Mouse (Mus musculus) heart, adult 2 months (tissue): ENCODE data around the gene Fam193a.

Experiments
- CTCF ChIP-seq: fragments of 200-600 bp; IDR thresholded peaks from 2 replicates; pipeline ENCODE4 v1.8.1; 2022; ENCODE audit warnings: antibody characterized with exemption, mild to moderate bottlenecking, moderate library complexity
- POLR2A ChIP-seq: fragments of 200-500 bp; IDR thresholded peaks from 2 replicates; pipeline ENCODE4 v1.6.1; 2011; ENCODE audit warnings: mild to moderate bottlenecking, low read depth, low read length, control low read depth; ENCODE audit not compliant: insufficient read depth

DNA sequence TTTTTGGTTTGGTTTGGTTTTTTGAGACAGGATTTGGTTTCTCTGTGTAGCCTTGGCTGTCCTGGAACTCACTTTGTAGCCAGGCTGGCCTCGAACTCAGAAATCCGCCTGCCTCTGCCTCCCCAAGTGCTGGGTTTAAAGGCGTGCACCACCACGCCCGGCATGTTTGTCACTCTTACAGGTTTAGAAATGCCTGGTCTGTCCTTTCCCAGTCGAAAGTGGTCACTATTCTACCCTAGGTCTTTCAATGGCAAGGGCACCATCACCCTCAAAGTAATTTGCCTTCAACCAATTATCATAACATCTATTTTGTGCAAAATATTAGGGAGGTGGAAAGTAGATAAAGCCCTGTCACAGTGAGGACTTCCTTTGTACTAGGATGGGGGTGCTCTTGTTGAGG lies 29.5 kb upstream of the Fam193a start:
- TF ChIP-seq POLR2A = no peak
- no peak for TF ChIP-seq CTCF
